Mouse (Mus musculus) thymus, adult 2 months (tissue): Measurements from ENCODE around the gene Auts2. TPM values are rescaled to one million over a fixed set of nuclear protein-coding genes. Genes with fewer than 3 reads are reported as not detected.

Experiments
- DNase-seq: peaks from one replicate; pipeline ENCODE4 v3.0.0; 2021
- H3K27ac ChIP-seq: fragments of 200-500 bp; 2 replicates; pipeline ENCODE4 v1.5.1; 2012; ENCODE audit warnings: low read length, control low read depth; ENCODE audit not compliant: control insufficient read depth, insufficient read depth
- H3K27me3 ChIP-seq: fragments of 200-500 bp; 2 replicates; pipeline ENCODE4 v1.6.1; 2012; ENCODE audit warnings: mild to moderate bottlenecking, low read length, moderate library complexity, mixed read lengths; ENCODE audit not compliant: control insufficient read depth, insufficient read depth
- H3K36me3 ChIP-seq: fragments of 200-500 bp; 2 replicates; pipeline ENCODE4 v1.6.1; 2012; ENCODE audit warnings: mild to moderate bottlenecking, low read length, moderate library complexity; ENCODE audit not compliant: control insufficient read depth, insufficient read depth
- H3K4me1 ChIP-seq: fragments of 200-500 bp; replicated peaks from 2 replicates; pipeline ENCODE4 v1.6.1; 2012; ENCODE audit warnings: low read length; ENCODE audit not compliant: control insufficient read depth, insufficient read depth
- H3K4me3 ChIP-seq: fragments of 200-500 bp; 2 replicates; pipeline ENCODE4 v1.5.1; 2012; ENCODE audit warnings: mild to moderate bottlenecking, low read length, control low read depth, moderate library complexity; ENCODE audit not compliant: control insufficient read depth, insufficient read depth
- CTCF ChIP-seq: fragments of 200-500 bp; IDR thresholded peaks from 2 replicates; pipeline ENCODE4 v1.5.1; 2012; ENCODE audit warnings: mild to moderate bottlenecking, control low read depth, low read length, moderate library complexity, borderline replicate concordance; ENCODE audit not compliant: control insufficient read depth, poor library complexity, insufficient read depth; ENCODE audit errors: extremely low read depth
- POLR2A ChIP-seq: fragments of 200-500 bp; IDR thresholded peaks from 2 replicates; pipeline ENCODE4 v1.6.1; 2012; ENCODE audit warnings: mild to moderate bottlenecking, low read length, control low read depth, moderate library complexity; ENCODE audit not compliant: control insufficient read depth, poor library complexity, insufficient read depth; ENCODE audit errors: extremely low read depth
- WGBS: fragments of 180-500 bp; shearing (Covaris S2); methylation state at CpG from one replicate; pipeline ENCODE4 v1.1.7; 2018; 5-methylcytosine and 5-hydroxymethylcytosine counted together
- polyA plus RNA-seq: library from polyadenylated mRNA; depleted of rRNA; stranded (reverse); fragments of >200 nt; gene quantifications from 2 replicates; pipeline ENCODE4 v1.2.3, GENCODE M21; 2012

Auts2 gene
- polyA plus RNA-seq, 1 experiment: 4.9 TPM

GRCm38 (mm10) chr5:132491508-132491907, 51.6 kb downstream of the Auts2 start:
- 97% methylated on average over 4 of the region's 4 CpGs for WGBS

GRCm38 (mm10) chr5:132490326-132490725, 52.8 kb downstream of the Auts2 start:
- Histone ChIP-seq H3K4me1 (no peaks in the 10 kb centered on the region), H3K36me3 (no peaks in the 10 kb centered on the region), H3K27me3 (no peaks in the 10 kb centered on the region), H3K27ac (no peak overlapping the region), H3K4me3 (no peak overlapping the region)
- TF ChIP-seq CTCF: no peak
- no peak for TF ChIP-seq POLR2A
- no peak for DNase-seq
- 96% methylated on average over 1 of the region's 1 CpGs for WGBS

More at GRCm38 (mm10) chr5:132491508-132491907, 51.6 kb downstream of the Auts2 start:
- no peak for TF ChIP-seq POLR2A
- TF ChIP-seq CTCF: no peak
- no peaks in the 10 kb centered on the region for H3K27me3 ChIP-seq
- no peak overlapping the region for H3K27ac ChIP-seq
- no peaks in the 10 kb centered on the region for H3K36me3 ChIP-seq
- H3K4me1 ChIP-seq: no peaks in the 10 kb centered on the region
- H3K4me3 ChIP-seq: no peak overlapping the region
- no peak for DNase-seq

DNA sequence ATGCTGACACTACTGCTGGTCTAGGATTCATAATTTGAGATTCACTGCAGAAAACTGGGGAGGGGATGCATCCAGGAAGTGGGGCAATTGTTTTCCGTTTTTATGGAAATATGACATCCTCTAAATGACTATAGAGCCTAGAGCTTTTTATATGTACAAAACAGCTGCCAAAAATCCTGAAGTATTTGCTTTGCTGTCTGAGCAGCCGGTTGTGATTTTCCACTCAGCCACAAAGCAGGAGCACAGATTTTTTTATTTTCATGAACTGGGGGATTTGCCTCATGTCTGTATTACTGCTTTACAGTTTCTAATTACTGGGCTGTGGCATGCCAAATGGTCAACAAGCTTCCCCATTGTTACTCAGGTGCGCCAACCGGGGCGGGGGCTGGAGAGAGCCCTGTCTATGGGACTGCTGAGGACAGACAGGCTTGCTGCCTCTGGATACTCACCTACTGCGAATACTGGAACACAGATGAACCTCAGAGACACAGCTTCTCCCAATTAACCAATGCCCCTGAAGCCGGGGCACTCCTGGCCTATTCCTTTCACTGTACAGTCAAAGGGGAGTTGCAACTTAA, 53.3 kb downstream of the Auts2 start:
- H3K36me3 ChIP-seq: no peaks in the 10 kb centered on the region
- WGBS: 95% methylated on average over 7 of the region's 7 CpGs
- no peaks in the 10 kb centered on the region for H3K27me3 ChIP-seq
- no peak overlapping the region for H3K27ac ChIP-seq
- TF ChIP-seq CTCF (no peak), POLR2A (no peak)
- no peak overlapping the region for H3K4me3 ChIP-seq
- DNase-seq: no peak
- no peaks in the 10 kb centered on the region for H3K4me1 ChIP-seq

DNA sequence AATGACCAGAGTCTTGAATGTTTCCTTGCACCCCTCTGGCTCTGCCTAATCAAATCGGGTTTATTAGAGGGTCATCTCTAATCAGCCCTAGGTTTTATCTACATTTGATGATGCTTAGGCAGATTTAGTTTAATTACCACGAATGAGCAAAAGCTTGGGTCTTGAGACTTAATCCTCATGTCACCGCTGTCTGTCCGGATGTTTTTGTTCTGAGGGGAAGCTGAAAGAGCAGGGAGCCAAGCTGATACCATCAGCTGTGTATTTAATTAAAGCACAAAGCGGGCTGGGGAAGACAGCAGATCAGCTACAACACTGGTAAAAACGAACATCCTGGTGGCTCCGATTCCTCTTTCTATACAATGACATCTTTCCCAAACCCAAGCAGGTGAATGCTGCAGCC, 56.3 kb downstream of the Auts2 start:
- TF ChIP-seq POLR2A: no peak
- TF ChIP-seq CTCF: no peak
- H3K36me3 ChIP-seq: no peaks in the 10 kb centered on the region
- H3K4me1 ChIP-seq: no peaks in the 10 kb centered on the region
- 73% methylated on average over 7 of the region's 7 CpGs for WGBS
- DNase-seq: no peak
- no peak overlapping the region for H3K4me3 ChIP-seq
- H3K27ac ChIP-seq: no peak overlapping the region
- H3K27me3 ChIP-seq: no peaks in the 10 kb centered on the region

DNA sequence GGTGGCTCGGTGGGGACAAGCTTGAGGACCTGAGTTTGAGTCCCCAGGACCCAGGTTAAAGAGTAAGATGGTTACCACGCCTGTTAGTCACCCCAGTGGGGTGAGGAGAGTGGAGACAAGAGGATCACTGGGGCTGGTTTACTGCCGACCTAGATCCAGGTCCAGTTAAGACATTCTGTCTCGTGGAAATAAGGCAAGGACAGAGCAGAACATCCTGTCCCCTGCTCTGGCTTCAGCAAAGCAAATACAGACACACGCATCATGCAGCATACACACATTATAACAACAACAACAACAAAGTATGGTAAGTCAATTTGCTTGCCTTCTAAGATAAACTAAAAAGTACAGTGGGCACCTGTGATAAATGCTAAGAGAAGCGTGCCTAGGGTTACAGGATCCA, 57.1 kb downstream of the Auts2 start:
- DNase-seq: no peak
- Histone ChIP-seq H3K27me3 (no peaks in the 10 kb centered on the region), H3K4me3 (no peak overlapping the region), H3K4me1 (no peaks in the 10 kb centered on the region), H3K27ac (no peak overlapping the region), H3K36me3 (no peaks in the 10 kb centered on the region)
- TF ChIP-seq CTCF (no peak), POLR2A (no peak)
- 93% methylated on average over 6 of the region's 6 CpGs for WGBS

DNA sequence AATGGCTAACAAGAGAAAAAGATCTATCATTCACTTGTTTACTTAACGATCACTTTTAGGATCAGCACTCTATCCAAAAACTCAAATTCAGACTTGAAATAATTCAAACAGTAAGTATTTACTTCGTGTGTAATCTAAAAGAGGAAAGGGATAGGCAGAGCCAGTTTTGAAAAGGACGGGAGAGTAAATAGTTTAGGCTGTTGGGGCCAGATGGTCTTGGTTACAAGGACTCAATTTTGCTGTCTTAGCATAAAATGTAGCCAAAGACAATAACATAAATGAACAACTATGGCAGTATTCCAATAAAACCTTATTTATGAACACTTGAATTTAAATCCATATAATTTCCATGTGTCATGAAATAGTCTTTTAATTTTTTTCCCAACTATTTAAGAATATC, 57.7 kb downstream of the Auts2 start:
- 81% methylated on average over 3 of the region's 3 CpGs for WGBS
- Histone ChIP-seq H3K4me1 (no peaks in the 10 kb centered on the region), H3K36me3 (no peaks in the 10 kb centered on the region), H3K27me3 (no peaks in the 10 kb centered on the region), H3K27ac (no peak overlapping the region), H3K4me3 (no peak overlapping the region)
- TF ChIP-seq POLR2A (no peak), CTCF (no peak)
- no peak for DNase-seq

DNA sequence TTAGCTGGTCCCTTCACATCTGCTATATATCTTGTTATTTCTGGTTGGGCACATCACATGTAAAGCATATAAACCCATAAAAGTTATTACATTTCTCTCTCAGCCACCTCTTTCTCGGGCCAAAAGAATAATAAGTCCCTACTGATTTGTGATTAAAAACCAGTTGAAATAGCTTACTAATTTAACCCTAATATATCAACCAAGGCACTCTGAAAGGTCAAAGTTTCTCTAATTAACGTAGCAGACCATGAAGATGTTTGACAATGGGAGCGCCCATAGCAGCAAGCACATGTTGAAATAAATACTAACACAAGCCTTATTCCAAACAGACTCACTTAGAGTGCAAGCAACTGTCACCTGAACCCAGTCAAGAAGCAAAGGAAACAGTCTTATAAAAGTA, 61.7 kb downstream of the Auts2 start:
- DNase-seq: no peak
- H3K27ac ChIP-seq: no peak overlapping the region
- WGBS: 87% methylated on average over 3 of the region's 3 CpGs
- no peak for TF ChIP-seq CTCF
- TF ChIP-seq POLR2A: no peak
- no peaks in the 10 kb centered on the region for H3K4me1 ChIP-seq
- H3K4me3 ChIP-seq: no peak overlapping the region
- no peaks in the 10 kb centered on the region for H3K36me3 ChIP-seq
- no peaks in the 10 kb centered on the region for H3K27me3 ChIP-seq
